Mouse (Mus musculus): ENCODE results near the gene Traf4. TPM values are rescaled to one million over a fixed set of nuclear protein-coding genes. Genes with fewer than 3 reads are reported as not detected.

Traf4 gene
- polyA plus RNA-seq, 1 experiment from 2014 or later, result 79.7 TPM

- Histone ChIP-seq H3K36me3 (ENCODE audit: control insufficient read depth, insufficient read depth, low read length) (peaks cover 13% of the 10 kb centered on the region), H3K27ac (ENCODE audit: low read depth, low read length) (peak overlapping the region; percentile 91), H3K27me3 (ENCODE audit: control insufficient read depth, insufficient read depth, low read length) (no peaks in the 10 kb centered on the region), H3K4me1 (ENCODE audit: control insufficient read depth, insufficient read depth, low read length) (peaks cover 45% of the 10 kb centered on the region), H3K9me3 (ENCODE audit: control insufficient read depth, low read length) (no peaks in the 10 kb centered on the region), H3K9ac (ENCODE audit: low read length) (peak overlapping the region; percentile 71), H3K4me3 (ENCODE audit: low read depth, low read length) (peak overlapping the region; percentile 60), H3K4me2 (peak overlapping the region; percentile 86)
- ATAC-seq (ENCODE audit: low FRiP score) (peak; percentile 85), DNase-seq (ENCODE audit: low spot score, missing footprints) (peak; percentile 99)
- WGBS, result under 1% methylated on average over 72 of the region's 84 CpGs
Measured at GRCm38 (mm10) chr11:78177903-78178858, 12.8 kb upstream of the Traf4 start.

- Histone ChIP-seq H3K4me3 (ENCODE audit: low read depth, low read length) (peak overlapping the region; percentile 60), H3K36me3 (ENCODE audit: control insufficient read depth, insufficient read depth, low read length) (peaks cover 13% of the 10 kb centered on the region), H3K4me1 (ENCODE audit: control insufficient read depth, insufficient read depth, low read length) (peaks cover 44% of the 10 kb centered on the region), H3K4me2 (peak overlapping the region; percentile 86), H3K27me3 (ENCODE audit: control insufficient read depth, insufficient read depth, low read length) (no peaks in the 10 kb centered on the region), H3K27ac (ENCODE audit: low read depth, low read length) (peak overlapping the region; percentile 25; the same call in 1 of the 2 replicates), H3K9me3 (ENCODE audit: control insufficient read depth, low read length) (no peaks in the 10 kb centered on the region), H3K9ac (ENCODE audit: low read length) (peak overlapping the region; percentile 60)
- DNase-seq (ENCODE audit: low spot score, missing footprints), result no peak
- ATAC-seq (ENCODE audit: low FRiP score), result no peak
- WGBS, result 2% methylated on average over 10 of the region's 10 CpGs
Measured at GRCm38 (mm10) chr11:78177437-78177836, 12.0 kb upstream of the Traf4 start.

- H3K9me3 ChIP-seq (ENCODE audit: control insufficient read depth, low read length), result no peaks in the 10 kb centered on the region
- 1% methylated on average over 23 of the region's 23 CpGs for WGBS
Measured at GRCm38 (mm10) chr11:78176905-78177331, 11.5 kb upstream of the Traf4 start.

GRCm38 (mm10) chr11:78176402-78176862 lies 11.0 kb upstream of the Traf4 start, which contains the start of the genes Nek8 and Tlcd1:
Nek8 (minus strand) TSS chr11:78176675.
Tlcd1 (plus strand) TSS chr11:78176711.
- peaks cover 13% of the 10 kb centered on the region for H3K36me3 ChIP-seq (ENCODE audit: control insufficient read depth, insufficient read depth, low read length)
- 0% methylated on average over 32 of the region's 32 CpGs for WGBS
- ATAC-seq (ENCODE audit: low FRiP score), result peak; percentile 72
- peak within 1 kb of the TSS; percentile 60 for H3K4me3 ChIP-seq (ENCODE audit: low read depth, low read length)
- peak within 1 kb of the TSS; percentile 60 for H3K9ac ChIP-seq (ENCODE audit: low read length)
- H3K27me3 ChIP-seq (ENCODE audit: control insufficient read depth, insufficient read depth, low read length), result no peaks in the 10 kb centered on the region
- H3K4me1 ChIP-seq (ENCODE audit: control insufficient read depth, insufficient read depth, low read length), result peaks cover 35% of the 10 kb centered on the region
- no peaks in the 10 kb centered on the region for H3K9me3 ChIP-seq (ENCODE audit: control insufficient read depth, low read length)
- H3K27ac ChIP-seq (ENCODE audit: low read depth, low read length), result peak within 1 kb of the TSS; percentile 25
- H3K4me2 ChIP-seq, result peak within 1 kb of the TSS; percentile 86
- DNase-seq (ENCODE audit: low spot score, missing footprints), result peak; percentile 99

More at GRCm38 (mm10) chr11:78176905-78177331, 11.5 kb upstream of the Traf4 start:
- Histone ChIP-seq H3K4me2 (peak overlapping the region; percentile 86), H3K4me1 (ENCODE audit: control insufficient read depth, insufficient read depth, low read length) (peaks cover 39% of the 10 kb centered on the region), H3K9ac (ENCODE audit: low read length) (peak overlapping the region; percentile 60), H3K27me3 (ENCODE audit: control insufficient read depth, insufficient read depth, low read length) (no peaks in the 10 kb centered on the region), H3K4me3 (ENCODE audit: low read depth, low read length) (peak overlapping the region; percentile 60), H3K36me3 (ENCODE audit: control insufficient read depth, insufficient read depth, low read length) (peaks cover 13% of the 10 kb centered on the region), H3K27ac (ENCODE audit: low read depth, low read length) (no peak overlapping the region)
- ATAC-seq (ENCODE audit: low FRiP score) (no peak), DNase-seq (ENCODE audit: low spot score, missing footprints) (peak; percentile 90)

GRCm38 (mm10) chr11:78175771-78176401 lies 10.5 kb upstream of the Traf4 start:
- 7% methylated on average over 9 of the region's 10 CpGs for WGBS
- H3K4me3 ChIP-seq (ENCODE audit: low read depth, low read length), result peak overlapping the region; percentile 60
- peak overlapping the region; percentile 60; the same call in 1 of the 2 replicates for H3K9ac ChIP-seq (ENCODE audit: low read length)
- no peak for ATAC-seq (ENCODE audit: low FRiP score)
- H3K36me3 ChIP-seq (ENCODE audit: control insufficient read depth, insufficient read depth, low read length), result peaks cover 11% of the 10 kb centered on the region
- H3K9me3 ChIP-seq (ENCODE audit: control insufficient read depth, low read length), result no peaks in the 10 kb centered on the region
- H3K4me2 ChIP-seq, result peak overlapping the region; percentile 86
- H3K4me1 ChIP-seq (ENCODE audit: control insufficient read depth, insufficient read depth, low read length), result peaks cover 35% of the 10 kb centered on the region
- DNase-seq (ENCODE audit: low spot score, missing footprints), result no peak
- H3K27ac ChIP-seq (ENCODE audit: low read depth, low read length), result peak overlapping the region; percentile 20; the same call in 1 of the 2 replicates
- no peaks in the 10 kb centered on the region for H3K27me3 ChIP-seq (ENCODE audit: control insufficient read depth, insufficient read depth, low read length)

- ATAC-seq (ENCODE audit: low FRiP score) (no peak), DNase-seq (ENCODE audit: low spot score, missing footprints) (no peak)
- Histone ChIP-seq H3K27me3 (ENCODE audit: control insufficient read depth, insufficient read depth, low read length) (no peaks in the 10 kb centered on the region), H3K4me1 (ENCODE audit: control insufficient read depth, insufficient read depth, low read length) (peaks cover 23% of the 10 kb centered on the region), H3K27ac (ENCODE audit: low read depth, low read length) (no peak overlapping the region), H3K36me3 (ENCODE audit: control insufficient read depth, insufficient read depth, low read length) (no peaks in the 10 kb centered on the region), H3K4me2 (no peak overlapping the region), H3K9me3 (ENCODE audit: control insufficient read depth, low read length) (no peaks in the 10 kb centered on the region), H3K9ac (ENCODE audit: low read length) (0 out of 2 replicates have a peak overlapping the region, but pooled peaks have one; percentile 9), H3K4me3 (ENCODE audit: low read depth, low read length) (no peak overlapping the region)
- WGBS, result 86% methylated on average over 3 of the region's 3 CpGs
Measured at GRCm38 (mm10) chr11:78174506-78174905, 9.1 kb upstream of the Traf4 start.

- ATAC-seq (ENCODE audit: low FRiP score), result no peak
- no peaks in the 10 kb centered on the region for H3K36me3 ChIP-seq (ENCODE audit: control insufficient read depth, insufficient read depth, low read length)
- no peaks in the 10 kb centered on the region for H3K9me3 ChIP-seq (ENCODE audit: control insufficient read depth, low read length)
- no peaks in the 10 kb centered on the region for H3K27me3 ChIP-seq (ENCODE audit: control insufficient read depth, insufficient read depth, low read length)
- DNase-seq (ENCODE audit: low spot score, missing footprints), result no peak
- H3K4me2 ChIP-seq, result no peak overlapping the region
- WGBS, result 84% methylated on average over 19 of the region's 19 CpGs
- peaks cover 14% of the 10 kb centered on the region for H3K4me1 ChIP-seq (ENCODE audit: control insufficient read depth, insufficient read depth, low read length)
- no peak overlapping the region for H3K9ac ChIP-seq (ENCODE audit: low read length)
- H3K4me3 ChIP-seq (ENCODE audit: low read depth, low read length), result no peak overlapping the region
- no peak overlapping the region for H3K27ac ChIP-seq (ENCODE audit: low read depth, low read length)
Measured at GRCm38 (mm10) chr11:78172748-78173383, 7.5 kb upstream of the Traf4 start.

- H3K4me3 ChIP-seq (ENCODE audit: low read depth, low read length), result no peak overlapping the region
- peaks cover 8% of the 10 kb centered on the region for H3K4me1 ChIP-seq (ENCODE audit: control insufficient read depth, insufficient read depth, low read length)
- no peaks in the 10 kb centered on the region for H3K36me3 ChIP-seq (ENCODE audit: control insufficient read depth, insufficient read depth, low read length)
- no peaks in the 10 kb centered on the region for H3K27me3 ChIP-seq (ENCODE audit: control insufficient read depth, insufficient read depth, low read length)
- no peak overlapping the region for H3K9ac ChIP-seq (ENCODE audit: low read length)
- no peak for ATAC-seq (ENCODE audit: low FRiP score)
- H3K27ac ChIP-seq (ENCODE audit: low read depth, low read length), result no peak overlapping the region
- DNase-seq (ENCODE audit: low spot score, missing footprints), result no peak
- no peaks in the 10 kb centered on the region for H3K9me3 ChIP-seq (ENCODE audit: control insufficient read depth, low read length)
- no peak overlapping the region for H3K4me2 ChIP-seq
- WGBS, result 80% methylated on average over 16 of the region's 16 CpGs
Measured at GRCm38 (mm10) chr11:78172034-78172747, 6.8 kb upstream of the Traf4 start.
